Mouse (Mus musculus): ENCODE data around the gene N4bp2l1.

N4bp2l1 gene

GRCm38 (mm10) chr5:150598202-150599119 is 1.5 kb upstream of the N4bp2l1 start:
- DNase-seq (ENCODE audit: low spot score) = peak; percentile 9

- peak; percentile 22 for DNase-seq (ENCODE audit: low spot score)
Observed at GRCm38 (mm10) chr5:150595366-150596016, 1.5 kb downstream of the N4bp2l1 start.

GRCm38 (mm10) chr5:150594649-150595339 is 2.2 kb downstream of the N4bp2l1 start:
- no peak for DNase-seq (ENCODE audit: low spot score)

GRCm38 (mm10) chr5:150593756-150594648 is 3.0 kb downstream of the N4bp2l1 start:
- DNase-seq (ENCODE audit: low spot score) = peak; percentile 68

GRCm38 (mm10) chr5:150592904-150593755 is 3.9 kb downstream of the N4bp2l1 start:
- DNase-seq (ENCODE audit: low spot score) = peak; percentile 68

GRCm38 (mm10) chr5:150592186-150592903 is 4.6 kb downstream of the N4bp2l1 start:
- DNase-seq (ENCODE audit: low spot score) = peak; percentile 34

- no peak for DNase-seq (ENCODE audit: low spot score)
Observed at GRCm38 (mm10) chr5:150589945-150590344, 7.0 kb downstream of the N4bp2l1 start.

- no peak for DNase-seq (ENCODE audit: low spot score)
Observed at GRCm38 (mm10) chr5:150584337-150584729, 12.7 kb downstream of the N4bp2l1 start.

- peak; percentile 53 for DNase-seq (ENCODE audit: low spot score)
Observed at GRCm38 (mm10) chr5:150583622-150584336, 13.2 kb downstream of the N4bp2l1 start.

- no peak for DNase-seq (ENCODE audit: low spot score)
Observed at GRCm38 (mm10) chr5:150583181-150583580, 13.8 kb downstream of the N4bp2l1 start.

- DNase-seq (ENCODE audit: low spot score) = no peak
Observed at GRCm38 (mm10) chr5:150581180-150581579, 15.8 kb downstream of the N4bp2l1 start.

GRCm38 (mm10) chr5:150578613-150579171 is 18.3 kb downstream of the N4bp2l1 start:
- no peak for DNase-seq (ENCODE audit: low spot score)

GRCm38 (mm10) chr5:150576832-150577231 is 20.2 kb downstream of the N4bp2l1 start:
- no peak for DNase-seq (ENCODE audit: low spot score)

GRCm38 (mm10) chr5:150574885-150575284 is 22.1 kb downstream of the N4bp2l1 start:
- no peak for DNase-seq (ENCODE audit: low spot score)

GRCm38 (mm10) chr5:150574403-150574802 is 22.6 kb downstream of the N4bp2l1 start:
- no peak for DNase-seq (ENCODE audit: low spot score)

- DNase-seq (ENCODE audit: low spot score) = no peak
Observed at GRCm38 (mm10) chr5:150570496-150571219, 26.3 kb downstream of the N4bp2l1 start.

GRCm38 (mm10) chr5:150566971-150567370 is 30.0 kb downstream of the N4bp2l1 start:
- no peak for DNase-seq (ENCODE audit: low spot score)

GRCm38 (mm10) chr5:150566226-150566625 is 30.8 kb downstream of the N4bp2l1 start:
- DNase-seq (ENCODE audit: low spot score) = no peak

Data from T-cell, adult 2 months (primary cell).